Mouse (Mus musculus) kidney, adult 2 months (tissue): Measurements from ENCODE around the gene Adgra3.

Source experiments
- CTCF ChIP-seq: fragments of 200-500 bp; conservative IDR thresholded peaks from 2 replicates; pipeline ENCODE4 v1.5.1; 2011; ENCODE audit warnings: low read depth, mild to moderate bottlenecking, control low read depth, low read length, moderate library complexity, mixed read lengths; ENCODE audit not compliant: insufficient read depth, insufficient read length
- POLR2A ChIP-seq: fragments of 200-500 bp; IDR thresholded peaks from one replicate; pipeline ENCODE4 v1.6.1; 2011; ENCODE audit warnings: low read depth, low read length, control low read depth

GRCm38 (mm10) chr5:49965810-49966209, 93.0 kb downstream of the Adgra3 start:
- TF ChIP-seq CTCF (no peak), POLR2A (no peak)
